Mouse (Mus musculus): ENCODE measurements around the gene Cmbl.

GRCm38 (mm10) chr15:31534421-31535258, 30.5 kb upstream of the Cmbl start:
- TF ChIP-seq GATA1 (IDR thresholded peaks at IDR 0.05; ENCODE audit: borderline replicate concordance, low read length): no peak
- TF ChIP-seq FLI1 (IDR thresholded peaks at IDR 0.05; ENCODE audit: low read length): no peak
